Mouse (Mus musculus): Measurements from ENCODE around the gene Sh2b2. TPM values are rescaled to one million over a fixed set of nuclear protein-coding genes. Genes with fewer than 3 reads are reported as not detected.

Sh2b2 gene
- 10 to 100 TPM; 18.5 to 25.6 TPM for total RNA-seq (2023)

GRCm38 (mm10) chr5:136246452-136246838 is at the start of gene Sh2b2:
Gene Sh2b2, minus strand, starts transcription at chr5:136246556.

GRCm38 (mm10) chr5:136198474-136199391 is 47.6 kb downstream of the Sh2b2 start, which contains the start of gene Prkrip1:
Gene Prkrip1, minus strand, starts transcription at chr5:136198963.

GRCm38 (mm10) chr5:136170512-136171362 is 75.6 kb downstream of the Sh2b2 start, which contains the start of gene Orai2:
Gene Orai2, minus strand, starts transcription at chr5:136170713.

Other genes with a start within 250 kb of the Sh2b2 start
- gene Upk3b, start 208.1 kb downstream of the Sh2b2 start, total RNA-seq (2023): not detected
- not detected for gene Upk3bl, start 192.1 kb downstream of the Sh2b2 start, total RNA-seq (2023)
- gene Rasa4, start 162.6 kb downstream of the Sh2b2 start, total RNA-seq (2023): 10 to 100 TPM; 26.8 to 32.4 TPM
- gene Polr2j, start 129.9 kb downstream of the Sh2b2 start, total RNA-seq (2023): 10 to 100 TPM; 72.9 to 73.5 TPM
- 10 to 100 TPM; 39.5 to 39.8 TPM for gene Lrwd1, start 110.5 kb downstream of the Sh2b2 start, total RNA-seq (2023)
- 10 to 100 TPM; 15.7 to 18.4 TPM for gene Alkbh4, start 110.4 kb downstream of the Sh2b2 start, total RNA-seq (2023)
- 10 to 100 TPM; 77.0 to 79.4 TPM for gene Orai2, start 75.8 kb downstream of the Sh2b2 start, total RNA-seq (2023)
- 10 to 100 TPM; 20.8 to 21.0 TPM for gene Prkrip1, start 47.6 kb downstream of the Sh2b2 start, total RNA-seq (2023)

Data from neutrophil, adult 59 days (primary cell).